Mouse (Mus musculus) C2C12 (cell line): ENCODE results near the gene Cd6.

Experiments
- CEBPB ChIP-seq: IDR thresholded peaks from one replicate; pipeline ENCODE4 v1.6.1; 2011; ENCODE audit warnings: low read depth, mild to moderate bottlenecking, control low read depth, moderate library complexity
- CTCF ChIP-seq: IDR thresholded peaks from one replicate; pipeline ENCODE4 v1.5.1; 2011; ENCODE audit not compliant: control insufficient read depth, insufficient read depth, insufficient read length
- FOSL1 ChIP-seq: IDR thresholded peaks from one replicate; pipeline ENCODE4 v1.8.0; 2011; ENCODE audit warnings: mild to moderate bottlenecking, low read length; ENCODE audit not compliant: poor library complexity, insufficient read depth, severe bottlenecking
- MAX ChIP-seq: IDR thresholded peaks from one replicate; pipeline ENCODE4 v1.6.1; 2011; ENCODE audit warnings: mild to moderate bottlenecking, control low read depth
- MYOD1 ChIP-seq: IDR thresholded peaks from one replicate; pipeline ENCODE4 v1.6.1; 2011; ENCODE audit warnings: low read depth; ENCODE audit not compliant: control insufficient read depth, insufficient read length
- MYOG ChIP-seq: IDR thresholded peaks from one replicate; pipeline ENCODE4 v1.6.1; 2011; ENCODE audit not compliant: control insufficient read depth, insufficient read length; ENCODE audit errors: extremely low read depth
- USF1 ChIP-seq: IDR thresholded peaks from one replicate; pipeline ENCODE4 v1.6.1; 2011; ENCODE audit warnings: low read depth, mild to moderate bottlenecking, control low read depth, moderate library complexity

GRCm38 (mm10) chr19:10750161-10750560 is 79.7 kb downstream of the Cd6 start:
- TF ChIP-seq CTCF (no peak), MYOD1 (no peak), MAX (no peak), MYOG (no peak), CEBPB (no peak), USF1 (no peak), FOSL1 (no peak)
